29 mouse cellular contexts compared by ENCODE assay signal in genomic region chr12:91880431-91880830, GRCm38 (mm10). TPM values are rescaled to one million over a fixed set of nuclear protein-coding genes. Genes with fewer than 3 reads are reported as not detected.
DNase-seq lines count a peak whose midpoint lies in the region; ATAC-seq and TF ChIP-seq lines count a peak whose summit lies in the region.
"Had no signal": no experiment of that assay in that cellular context is flagged by ENCODE, and none has a peak within 500 bp of the region (broad histone marks: within the 10 kb centered on the region; RNA-seq: fewer than 3 reads in every experiment).

No protein-coding gene starts in this region.

- in situ Hi-C loops in ES-E14 (cut with MboI; ENCODE audit: low sequenced_read_pairs in 2 of 2, unreplicated experiment in 2 of 2), result no loop called here

- 73% methylated on average over 13 of the region's 13 CpGs for WGBS in kidney, embryonic 15.5 days

- no peak for ATAC-seq in kidney, embryonic 15.5 days (replicated peaks; ENCODE audit: low FRiP score)
- ATAC-seq: activated CD4-positive, CD25-positive, alpha-beta regulatory T cell, adult 4 months; forebrain, embryonic 13.5 days; forebrain, embryonic 16.5 days; hindbrain, embryonic 16.5 days; intestine, embryonic 15.5 days had no signal

- no peaks in the 10 kb centered on the region for H3K27me3 ChIP-seq in kidney, embryonic 15.5 days
- H3K27me3 ChIP-seq: CH12.LX; forebrain, embryonic 13.5 days; heart, embryonic 12.5 days; heart, embryonic 15.5 days; hindbrain, embryonic 13.5 days; intestine, embryonic 15.5 days had no signal

- H3K9me3 ChIP-seq in ES-E14 (ENCODE audit: control insufficient read depth, insufficient read depth, low read depth, low read length), result no peaks in the 10 kb centered on the region
- no peaks in the 10 kb centered on the region for H3K9me3 ChIP-seq in kidney, embryonic 15.5 days (replicated peaks)
- H3K9me3 ChIP-seq: forebrain, embryonic 10.5 days; forebrain, embryonic 13.5 days; heart, embryonic 12.5 days; heart, embryonic 15.5 days; hindbrain, embryonic 10.5 days; hindbrain, embryonic 13.5 days; intestine, embryonic 15.5 days had no signal

- no peak overlapping the region for H3K9ac ChIP-seq in ES-E14 (ENCODE audit: insufficient read depth, low read depth, low read length, poor library complexity, severe bottlenecking)
- H3K9ac ChIP-seq in kidney, embryonic 15.5 days, result no peak overlapping the region
- H3K9ac ChIP-seq: forebrain, embryonic 13.5 days; heart, embryonic 12.5 days; heart, embryonic 15.5 days; hindbrain, embryonic 13.5 days; intestine, embryonic 15.5 days had no signal

- H3K4me3 ChIP-seq in ES-E14 (ENCODE audit: insufficient read depth in 1 of 2, low read depth in 1 of 2, low read length in 2 of 2, poor library complexity in 1 of 2, severe bottlenecking in 1 of 2), result no peak overlapping the region
- no peak overlapping the region for H3K4me3 ChIP-seq in kidney, embryonic 15.5 days (replicated peaks)
- H3K4me3 ChIP-seq: forebrain, embryonic 10.5 days; forebrain, embryonic 13.5 days; heart, embryonic 12.5 days; heart, embryonic 15.5 days; hindbrain, embryonic 10.5 days; hindbrain, embryonic 13.5 days; intestine, embryonic 15.5 days had no signal

- H3K4me2 ChIP-seq in kidney, embryonic 15.5 days, result no peak overlapping the region
- H3K4me2 ChIP-seq: forebrain, embryonic 13.5 days; heart, embryonic 12.5 days; heart, embryonic 15.5 days; hindbrain, embryonic 13.5 days; intestine, embryonic 15.5 days had no signal

- peak; percentile 6 for DNase-seq in thymus, postnatal 14 days
- no peak for DNase-seq in thymus, postnatal 25 days
- DNase-seq in ES-E14 (ENCODE audit: low read depth, low spot score) (peak; percentile 15), ZHBTc4 (ENCODE audit: low read depth, low spot score) (peak; percentile 50)
- no peak for DNase-seq in adrenal gland, adult 8-10 months
- DNase-seq in frontal cortex, adult 2 months (ENCODE audit: extremely low spot score in 1 of 2, low spot score in 1 of 2), result no peak
- DNase-seq: adrenal gland, postnatal 10 days; adrenal gland, postnatal 36 days; B cell, adult 2 months; cerebellum, adult 11 months; cerebellum, adult 2 months; cerebellum, adult 9-11 months; cerebellum, postnatal 25 days; gastrocnemius, postnatal 25 days; heart, adult 18-20 months; heart, postnatal 10 days; heart, postnatal 36 days had no signal

- H3K27ac ChIP-seq in ES-E14 (ENCODE audit: insufficient read depth, low read depth, low read length, poor library complexity, severe bottlenecking), result no peak overlapping the region; the same call in 1 of the 2 replicates
- no peak overlapping the region for H3K27ac ChIP-seq in kidney, embryonic 15.5 days
- H3K27ac ChIP-seq: forebrain, embryonic 10.5 days; forebrain, embryonic 13.5 days; heart, embryonic 15.5 days; hindbrain, embryonic 10.5 days; hindbrain, embryonic 13.5 days; intestine, embryonic 15.5 days had no signal

- H3K36me3 ChIP-seq in ES-E14 (ENCODE audit: control insufficient read depth, insufficient read depth, low read length, poor library complexity, severe bottlenecking), result no peaks in the 10 kb centered on the region
- H3K36me3 ChIP-seq in kidney, embryonic 15.5 days, result no peaks in the 10 kb centered on the region
- H3K36me3 ChIP-seq: forebrain, embryonic 10.5 days; heart, embryonic 12.5 days; heart, embryonic 15.5 days; hindbrain, embryonic 10.5 days; hindbrain, embryonic 13.5 days; intestine, embryonic 15.5 days had no signal

- no peaks in the 10 kb centered on the region for H3K4me1 ChIP-seq in ES-E14 (ENCODE audit: control insufficient read depth in 2 of 2, insufficient read depth in 2 of 2, low read length in 2 of 2, poor library complexity in 1 of 2)
- no peaks in the 10 kb centered on the region for H3K4me1 ChIP-seq in kidney, embryonic 15.5 days
- H3K4me1 ChIP-seq: forebrain, embryonic 13.5 days; heart, embryonic 15.5 days; intestine, embryonic 15.5 days had no signal

TF ChIP-seq in ES-E14, 5 proteins besides CTCF, POLR2A, EP300 and RAD21:
- TF ChIP-seq ZC3H11A (IDR thresholded peaks at IDR 0.05; ENCODE audit: borderline replicate concordance, low read depth, low read length) (no peak), HCFC1 (IDR thresholded peaks at IDR 0.05; ENCODE audit: borderline replicate concordance, insufficient read depth, low read length) (no peak), MAFK (IDR thresholded peaks at IDR 0.05; ENCODE audit: insufficient read depth, low read depth, low read length) (no peak), ZNF384 (IDR thresholded peaks at IDR 0.05; ENCODE audit: low read depth, low read length) (no peak), CHD2 (IDR thresholded peaks at IDR 0.05; ENCODE audit: low read depth, low read length) (no peak)

RNA-seq across cellular contexts. Expression of gene Sel1l, which starts 31.5 kb away (rescaled TPM):
- 64.6 and 91.3 TPM in 2 replicates for total RNA-seq in ES-E14 (2012; rRNA removed)
- polyA plus RNA-seq in kidney, embryonic 15.5 days (2015; fragmentation: Nextera tagmentation; extraction: Ambion mirVana), result 86.7 and 92.9 TPM in 2 replicates
- 100 to 1,000 TPM; 163 to 182 (median 168) TPM for total RNA-seq in adrenal gland, adult 8-10 months (2022)
- 92.1 and 92.3 TPM in 2 replicates for polyA plus RNA-seq in frontal cortex, adult 2 months (2012; rRNA removed)

Comparison
In these comparisons a context has a peak if more than half of its experiments do, and no peak if none do; other contexts are left out.
1. DNase-seq: peak in thymus, postnatal 14 days (single experiment), ES-E14 (single experiment) and ZHBTc4 (single experiment); none in thymus, postnatal 25 days (single experiment), adrenal gland, adult 8-10 months (single experiment) and frontal cortex, adult 2 months (0 of 2).